Mouse (Mus musculus) heart, adult 10 weeks (tissue): ENCODE results near the gene Fam168a. TPM values are rescaled to one million over a fixed set of nuclear protein-coding genes. Genes with fewer than 3 reads are reported as not detected.

ENCODE experiments used
- polyA plus RNA-seq: library from polyadenylated mRNA; stranded (reverse); fragments of 350-450 nt; fragmentation: Illumina TruSeq; extraction: RNeasy Lipid Tissue Mini Kit (QIAGEN cat#74804); gene quantifications from one replicate; pipeline ENCODE4 v1.2.3, GENCODE M21; 2014; ENCODE audit warnings: low read depth, low replicate concordance

The Fam168a gene
- polyA plus RNA-seq: 19.2 TPM

DNA sequence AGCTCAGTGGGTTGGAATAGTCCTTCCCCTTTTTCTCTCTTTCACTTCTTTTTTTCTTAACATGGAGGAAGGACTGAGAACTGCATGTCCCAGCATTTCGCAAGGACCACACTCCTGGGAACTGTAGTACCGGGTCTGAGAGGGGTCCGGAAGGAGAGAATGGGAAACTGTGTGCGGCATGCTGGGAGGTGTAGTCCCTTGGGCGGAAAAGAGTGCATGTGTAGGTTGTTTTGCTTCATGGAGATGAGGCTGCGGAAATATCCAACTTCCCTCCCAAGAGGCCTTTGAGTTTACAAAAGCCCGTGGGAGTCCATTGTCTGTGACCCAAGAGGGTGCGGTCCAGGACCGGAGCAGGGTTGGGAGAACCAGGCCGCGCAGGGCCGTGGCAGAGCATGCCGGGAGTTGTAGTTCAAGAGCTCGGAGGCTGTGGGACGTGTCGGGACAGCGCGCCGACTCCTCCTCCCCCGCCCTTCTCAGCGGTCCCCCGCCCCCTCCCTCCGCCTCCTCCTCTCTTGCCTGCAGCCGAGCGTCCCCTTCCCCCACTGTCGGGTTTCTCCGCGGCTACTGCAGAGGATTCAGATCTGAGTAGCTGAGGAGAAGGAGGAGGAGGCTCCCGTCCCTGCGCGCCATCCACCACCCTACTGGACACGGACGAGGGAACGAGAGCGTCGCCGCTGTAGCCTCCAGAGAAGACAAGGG, at the start of gene Fam168a:
Gene Fam168a, plus strand, starts transcription at position 493 of the 699 bp plus-strand sequence.

DNA sequence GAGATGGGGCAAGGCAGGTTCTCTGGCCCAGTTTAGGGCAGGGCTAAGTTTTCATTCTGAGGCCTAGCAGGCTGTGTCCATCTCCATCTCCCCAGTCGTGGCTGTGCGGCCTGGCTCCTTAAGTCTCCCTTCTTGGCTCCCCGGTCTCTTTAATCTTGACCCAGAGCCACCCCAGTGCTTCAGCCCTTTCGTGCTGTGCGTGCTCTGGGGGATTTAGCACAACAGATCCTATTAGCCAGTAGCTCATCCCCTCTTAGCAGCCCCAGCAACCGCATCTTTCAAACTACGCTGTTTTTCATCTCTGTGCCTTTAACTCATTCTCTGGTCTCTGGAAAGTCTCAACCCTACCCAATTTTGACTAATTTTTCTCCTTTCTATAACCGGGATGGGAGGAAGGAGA, 44.2 kb upstream of the Fam168a start, which contains the start of gene Plekhb1:
Gene Plekhb1, minus strand, starts transcription at position 184 of the 400 bp plus-strand sequence.

DNA sequence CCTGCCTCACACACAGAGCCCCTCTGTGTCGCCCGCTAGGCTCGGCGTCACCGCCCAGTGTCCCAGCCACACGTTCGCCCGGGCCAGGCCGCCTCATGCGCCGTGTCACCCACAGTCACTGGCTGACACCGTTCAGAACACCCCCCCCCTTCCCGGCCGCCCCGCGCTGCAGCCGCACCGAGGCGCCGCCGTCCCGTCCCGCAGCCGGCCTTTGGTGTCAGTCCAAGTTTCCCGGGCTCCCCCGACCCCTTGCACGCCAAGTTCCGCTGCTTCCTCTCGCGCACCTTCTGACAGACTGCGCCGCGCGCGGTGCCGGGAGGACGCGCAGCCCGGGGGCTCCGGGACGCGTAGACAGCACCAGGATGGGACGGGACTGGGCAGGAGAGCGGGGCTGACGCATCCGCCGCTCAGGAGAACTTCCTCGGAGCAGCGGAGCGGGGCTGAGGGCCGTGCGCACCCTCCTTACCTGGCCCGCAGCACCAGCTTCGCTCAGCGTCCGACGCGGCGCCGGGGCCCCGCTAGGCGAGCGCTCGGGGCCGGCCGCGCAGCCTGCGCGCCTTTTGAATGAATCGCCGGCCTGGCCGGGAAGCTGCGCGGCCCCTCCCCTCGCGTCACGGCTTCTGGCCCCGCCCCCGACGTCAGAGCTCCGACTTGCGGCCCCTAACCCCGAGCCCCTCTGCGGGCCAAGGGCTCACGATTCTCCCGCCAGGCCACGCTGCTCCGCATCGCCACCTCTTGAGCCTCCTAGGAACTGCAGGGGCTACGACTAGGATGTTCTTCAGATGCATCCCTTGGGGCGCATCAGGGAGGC, 156.6 kb downstream of the Fam168a start, which contains the start of gene Relt:
Gene Relt, minus strand, starts transcription at position 619 of the 811 bp plus-strand sequence.

Other genes with a start within 250 kb of the Fam168a start
- 42.2 TPM for gene Ucp3, start 233.6 kb upstream of the Fam168a start, polyA plus RNA-seq
- 129 TPM for gene Ucp2, start 213.3 kb upstream of the Fam168a start, polyA plus RNA-seq
- not detected for gene Dnajb13, start 191.7 kb upstream of the Fam168a start, polyA plus RNA-seq
- gene Coa4, start 169.6 kb upstream of the Fam168a start, polyA plus RNA-seq: 11.5 TPM
- 76.9 TPM for gene Rab6a, start 99.2 kb upstream of the Fam168a start, polyA plus RNA-seq
- gene Mrpl48, start 98.3 kb upstream of the Fam168a start, polyA plus RNA-seq: 89.1 TPM
- gene Plekhb1, start 44.2 kb upstream of the Fam168a start, polyA plus RNA-seq: 3.3 TPM
- gene Relt, start 156.8 kb downstream of the Fam168a start, polyA plus RNA-seq: 3.9 TPM
- 26.7 TPM for gene Arhgef17, start 225.5 kb downstream of the Fam168a start, polyA plus RNA-seq